Mouse (Mus musculus) bone marrow, adult 2 months (tissue): ENCODE measurements around the gene Arhgef39. TPM values are rescaled to one million over a fixed set of nuclear protein-coding genes. Genes with fewer than 3 reads are reported as not detected.

Experiments
- H3K27ac ChIP-seq: fragments of 200-500 bp; 2 replicates; pipeline ENCODE4 v1.5.1; 2012; ENCODE audit warnings: low read depth, mild to moderate bottlenecking, control low read depth, inconsistent platforms, low read length; ENCODE audit not compliant: control insufficient read depth, poor library complexity, insufficient read depth
- H3K4me1 ChIP-seq: fragments of 200-500 bp; 2 replicates; pipeline ENCODE4 v1.6.1; 2011; ENCODE audit warnings: low read length; ENCODE audit not compliant: control insufficient read depth, insufficient read depth
- H3K4me3 ChIP-seq: fragments of 200-500 bp; replicated peaks from 2 replicates; pipeline ENCODE3; 2011; ENCODE audit warnings: mild to moderate bottlenecking, low read depth, low read length, control low read depth; ENCODE audit not compliant: control insufficient read depth
- CTCF ChIP-seq: fragments of 200-500 bp; IDR thresholded peaks from 2 replicates; pipeline ENCODE4 v1.5.1; 2011; ENCODE audit warnings: low read length, control low read depth; ENCODE audit not compliant: control insufficient read depth, insufficient read depth
- POLR2A ChIP-seq: fragments of 200-500 bp; IDR thresholded peaks from 2 replicates; pipeline ENCODE4 v1.6.1; 2011; ENCODE audit warnings: low read depth, mild to moderate bottlenecking, control low read depth, low read length, borderline replicate concordance; ENCODE audit not compliant: control insufficient read depth
- WGBS: fragments of 180-500 bp; shearing (Covaris S2); methylation state at CpG from one replicate; pipeline ENCODE4 v1.1.7; 2018; 5-methylcytosine and 5-hydroxymethylcytosine counted together
- polyA plus RNA-seq: library from polyadenylated mRNA; stranded (reverse); fragments of >200 nt; gene quantifications from 2 replicates; pipeline ENCODE4 v1.2.4, GENCODE M21; 2011; ENCODE audit warnings: low replicate concordance; ENCODE audit not compliant: missing spikeins, insufficient read depth, insufficient read length

Gene Arhgef39
- polyA plus RNA-seq: 88.6 and 105 TPM in 2 replicates

- Histone ChIP-seq H3K4me3 (peak within 1 kb of the TSS; percentile 93), H3K27ac (peak within 1 kb of the TSS; percentile 70), H3K4me1 (peaks cover 6% of the 10 kb centered on the region)
- WGBS: 5% methylated on average over 50 of the region's 50 CpGs
- TF ChIP-seq POLR2A (peak; percentile 53; the same call in 1 of the 2 replicates), CTCF (no peak)
These were observed at the start of gene Arhgef39 for GRCm38 (mm10) chr4:43499407-43500333. Arhgef39 (minus strand) TSS chr4:43499695.

GRCm38 (mm10) chr4:43549055-43549454, 49.6 kb upstream of the Arhgef39 start:
- Histone ChIP-seq H3K27ac (no peak overlapping the region; the same call in 1 of the 2 replicates), H3K4me3 (no peak overlapping the region), H3K4me1 (no peaks in the 10 kb centered on the region; the same call in 1 of the 2 replicates)
- TF ChIP-seq POLR2A: no peak
- no peak for TF ChIP-seq CTCF
- WGBS: 95% methylated on average over 12 of the region's 12 CpGs

- H3K4me3 ChIP-seq: no peak overlapping the region
- no peak overlapping the region for H3K27ac ChIP-seq
- H3K4me1 ChIP-seq: no peaks in the 10 kb centered on the region; the same call in 1 of the 2 replicates
- no peak for TF ChIP-seq CTCF
- 91% methylated on average over 8 of the region's 8 CpGs for WGBS
These were observed 47.7 kb upstream of the Arhgef39 start for GRCm38 (mm10) chr4:43547160-43547559.

- no peak overlapping the region for H3K4me3 ChIP-seq
- TF ChIP-seq CTCF: no peak
- TF ChIP-seq POLR2A: no peak
- 90% methylated on average over 12 of the region's 12 CpGs for WGBS
- H3K4me1 ChIP-seq: no peaks in the 10 kb centered on the region; the same call in 1 of the 2 replicates
- H3K27ac ChIP-seq: no peak overlapping the region
These were observed 47.0 kb upstream of the Arhgef39 start for GRCm38 (mm10) chr4:43546375-43547047.

- no peak for TF ChIP-seq CTCF
- no peak for TF ChIP-seq POLR2A
- Histone ChIP-seq H3K4me1 (no peaks in the 10 kb centered on the region), H3K27ac (no peak overlapping the region), H3K4me3 (no peak overlapping the region)
- WGBS: 93% methylated on average over 3 of the region's 3 CpGs
These were observed 42.5 kb upstream of the Arhgef39 start for GRCm38 (mm10) chr4:43542044-43542443.

- H3K4me3 ChIP-seq: no peak overlapping the region
- no peak overlapping the region for H3K27ac ChIP-seq
- H3K4me1 ChIP-seq: no peaks in the 10 kb centered on the region
- TF ChIP-seq POLR2A (no peak), CTCF (no peak)
- WGBS: 93% methylated on average over 9 of the region's 9 CpGs
These were observed 36.5 kb upstream of the Arhgef39 start for GRCm38 (mm10) chr4:43536031-43536430.

GRCm38 (mm10) chr4:43535628-43536027, 36.1 kb upstream of the Arhgef39 start:
- TF ChIP-seq POLR2A: no peak; the same call in 1 of the 2 replicates
- TF ChIP-seq CTCF: no peak
- 95% methylated on average over 8 of the region's 8 CpGs for WGBS
- no peaks in the 10 kb centered on the region for H3K4me1 ChIP-seq

GRCm38 (mm10) chr4:43533270-43533669, 33.8 kb upstream of the Arhgef39 start:
- 94% methylated on average over 9 of the region's 9 CpGs for WGBS
- Histone ChIP-seq H3K4me1 (no peaks in the 10 kb centered on the region), H3K27ac (no peak overlapping the region)

More at GRCm38 (mm10) chr4:43535628-43536027, 36.1 kb upstream of the Arhgef39 start:
- no peak overlapping the region for H3K4me3 ChIP-seq
- no peak overlapping the region for H3K27ac ChIP-seq

More at GRCm38 (mm10) chr4:43533270-43533669, 33.8 kb upstream of the Arhgef39 start:
- TF ChIP-seq CTCF: no peak
- TF ChIP-seq POLR2A: no peak
- no peak overlapping the region for H3K4me3 ChIP-seq
